Mouse (Mus musculus): ENCODE results near the gene Lonrf2. TPM values are rescaled to one million over a fixed set of nuclear protein-coding genes. Genes with fewer than 3 reads are reported as not detected.

Lonrf2 gene
- polyA plus RNA-seq, 1 experiment from 2014 or later = 14.5 TPM

DNA sequence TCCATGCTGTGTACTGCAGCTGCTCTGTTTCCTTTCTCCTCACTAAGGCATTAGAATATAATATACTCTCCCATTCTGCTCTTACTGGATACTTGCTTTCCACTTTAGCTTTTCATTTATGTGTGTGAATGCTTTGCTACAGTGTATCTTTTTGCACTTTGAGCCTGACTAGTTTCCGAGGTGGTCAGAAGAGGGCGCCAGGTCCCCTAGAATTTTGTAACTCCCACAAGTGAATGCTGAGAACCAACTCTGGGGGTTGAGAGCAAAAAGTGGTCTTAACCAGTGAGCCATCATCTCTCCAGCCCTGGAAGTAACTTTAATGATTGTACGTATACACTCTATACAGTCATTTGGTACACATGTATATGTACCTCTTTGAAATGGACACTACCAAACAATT, 1.6 kb downstream of the Lonrf2 start:
- H3K27me3 ChIP-seq = peaks cover 27% of the 10 kb centered on the region
- H3K4me3 ChIP-seq = peak overlapping the region; percentile 76
- WGBS = 31% methylated on average over 3 of the region's 3 CpGs
- peak overlapping the region; percentile 99 for H3K4me2 ChIP-seq
- H3K9me3 ChIP-seq = no peaks in the 10 kb centered on the region
- no peak overlapping the region for H3K27ac ChIP-seq (replicated peaks)
- peaks cover 18% of the 10 kb centered on the region for H3K4me1 ChIP-seq (replicated peaks)
- peak overlapping the region; percentile 93; the same call in 1 of the 2 replicates for H3K9ac ChIP-seq
- no peak for ATAC-seq (ENCODE audit: low read depth)
- H3K36me3 ChIP-seq = peaks cover 22% of the 10 kb centered on the region

DNA sequence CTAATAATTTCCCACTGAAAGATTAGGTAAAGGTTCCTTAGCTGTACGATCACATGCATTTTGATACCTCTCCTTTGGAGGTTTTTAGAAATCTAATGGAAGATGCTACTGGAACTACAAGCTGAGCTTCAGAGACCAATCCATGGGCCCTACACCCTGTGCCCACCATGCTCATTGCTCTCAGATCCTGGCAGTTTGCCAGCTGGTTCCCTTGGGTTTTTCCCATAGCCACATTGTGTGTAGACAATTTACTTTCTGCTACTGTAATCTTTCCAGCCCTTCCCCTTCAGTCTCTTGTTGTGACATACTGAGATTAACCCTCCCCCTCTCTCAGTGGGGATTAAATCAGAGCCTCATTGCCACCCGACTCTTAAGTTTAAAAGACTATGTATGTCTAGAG, 11.6 kb downstream of the Lonrf2 start:
- H3K9ac ChIP-seq = no peak overlapping the region
- WGBS = 76% methylated on average over 2 of the region's 2 CpGs
- no peak overlapping the region for H3K4me2 ChIP-seq

DNA sequence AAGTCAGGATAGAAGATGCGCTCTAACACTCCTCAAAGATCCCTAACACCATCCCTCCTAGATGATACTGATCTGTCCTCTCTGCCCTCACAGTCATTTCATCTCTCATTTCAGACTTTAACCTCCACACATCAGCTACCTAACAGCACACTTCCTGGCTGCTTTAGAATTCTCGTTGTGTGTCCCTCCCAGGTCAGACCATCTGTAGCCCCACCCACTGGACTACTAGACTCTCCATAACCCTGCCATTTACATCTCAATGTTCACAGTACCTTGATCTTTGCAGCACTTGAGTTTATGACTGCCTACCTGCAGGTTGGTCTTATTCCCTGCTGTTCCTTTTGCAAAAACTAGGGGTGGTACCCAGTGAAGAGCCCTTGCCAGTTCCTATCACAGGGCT, 12.7 kb downstream of the Lonrf2 start:
- H3K27ac ChIP-seq (replicated peaks) = no peak overlapping the region
- WGBS = 66% methylated on average over 2 of the region's 2 CpGs
- peaks cover 16% of the 10 kb centered on the region for H3K4me1 ChIP-seq (replicated peaks)
- H3K36me3 ChIP-seq = peaks cover 5% of the 10 kb centered on the region
- H3K9me3 ChIP-seq = no peaks in the 10 kb centered on the region
- H3K4me2 ChIP-seq = no peak overlapping the region
- H3K27me3 ChIP-seq = no peaks in the 10 kb centered on the region
- no peak overlapping the region for H3K9ac ChIP-seq
- ATAC-seq (ENCODE audit: low read depth) = no peak
- H3K4me3 ChIP-seq = no peak overlapping the region

More for the DNA sequence above, 11.6 kb downstream of the Lonrf2 start:
- Histone ChIP-seq H3K27ac (replicated peaks) (no peak overlapping the region), H3K9me3 (no peaks in the 10 kb centered on the region), H3K4me1 (replicated peaks) (peaks cover 16% of the 10 kb centered on the region), H3K36me3 (peaks cover 3% of the 10 kb centered on the region; the same call in 1 of the 2 replicates), H3K4me3 (no peak overlapping the region), H3K27me3 (no peaks in the 10 kb centered on the region)
- no peak for ATAC-seq (ENCODE audit: low read depth)

DNA sequence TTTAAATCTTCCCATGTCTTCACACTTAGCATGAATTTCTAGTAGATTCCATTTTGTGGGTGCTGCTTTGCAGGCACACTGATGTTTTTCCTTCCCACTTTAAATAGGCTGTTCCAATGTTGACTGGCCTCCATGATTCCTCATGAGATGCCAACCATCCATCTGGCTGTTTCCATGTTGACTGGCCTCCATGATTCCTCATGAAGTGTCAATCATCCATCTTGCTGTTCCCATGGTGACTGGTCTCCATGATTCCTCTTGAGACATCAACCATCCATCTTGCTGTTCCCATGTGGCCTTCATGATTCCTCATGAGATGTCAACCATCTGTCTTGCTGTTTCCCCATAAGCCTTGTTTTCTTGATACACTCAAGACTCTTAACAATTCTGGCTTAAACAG, 16.8 kb downstream of the Lonrf2 start:
- H3K27ac ChIP-seq (replicated peaks) = no peak overlapping the region
- H3K27me3 ChIP-seq = no peaks in the 10 kb centered on the region
- peaks cover 24% of the 10 kb centered on the region for H3K36me3 ChIP-seq
- H3K4me3 ChIP-seq = no peak overlapping the region
- H3K9ac ChIP-seq = no peak overlapping the region
- H3K4me2 ChIP-seq = no peak overlapping the region
- no peaks in the 10 kb centered on the region for H3K9me3 ChIP-seq
- ATAC-seq (ENCODE audit: low read depth) = no peak
- peaks cover 33% of the 10 kb centered on the region for H3K4me1 ChIP-seq (replicated peaks)

DNA sequence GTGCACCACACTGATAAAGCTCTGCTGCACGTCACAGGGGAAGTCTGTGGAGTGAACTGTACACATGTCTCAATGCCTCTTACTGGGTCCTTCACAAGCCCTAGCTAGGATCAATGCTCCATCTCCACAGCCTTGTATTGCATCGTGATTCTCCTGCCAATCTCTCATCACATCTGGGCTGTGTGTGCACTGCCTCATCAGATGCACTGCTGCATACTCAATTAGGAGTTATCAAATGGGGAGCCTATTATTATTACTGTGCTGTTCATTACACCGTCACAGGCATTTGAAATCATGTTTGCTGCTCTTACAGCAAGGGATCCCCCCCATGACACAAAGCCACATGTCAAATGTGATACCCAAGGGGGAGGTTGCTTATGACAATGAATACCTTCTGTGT, 18.8 kb downstream of the Lonrf2 start:
- no peak; the same call in 1 of the 2 replicates for ATAC-seq (ENCODE audit: low read depth)
- H3K27ac ChIP-seq (replicated peaks) = peak overlapping the region; percentile 78
- no peak overlapping the region for H3K4me3 ChIP-seq
- H3K27me3 ChIP-seq = no peaks in the 10 kb centered on the region
- H3K4me2 ChIP-seq = no peak overlapping the region
- 59% methylated on average over 3 of the region's 3 CpGs for WGBS
- H3K9me3 ChIP-seq = no peaks in the 10 kb centered on the region
- H3K9ac ChIP-seq = no peak overlapping the region
- H3K4me1 ChIP-seq (replicated peaks) = peaks cover 33% of the 10 kb centered on the region
- peaks cover 34% of the 10 kb centered on the region for H3K36me3 ChIP-seq

DNA sequence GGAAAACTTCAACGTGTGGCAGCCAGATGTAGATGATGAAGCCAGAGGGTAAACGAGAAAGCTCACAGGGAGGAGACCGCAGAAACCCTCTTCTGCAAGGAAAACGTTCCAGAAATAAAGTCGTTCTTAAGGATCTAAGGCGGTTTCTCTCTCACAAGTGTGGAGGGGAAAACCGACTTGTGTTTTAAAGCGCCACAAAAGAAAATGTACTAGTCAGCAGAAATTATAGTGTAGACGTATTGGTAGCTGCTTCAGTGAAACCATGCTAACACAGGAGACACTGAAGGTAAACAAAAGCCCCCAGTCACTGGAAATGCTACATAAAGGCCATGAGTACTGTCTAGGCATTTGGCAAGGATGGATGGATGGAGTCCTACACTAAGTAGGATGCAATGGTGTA, 19.2 kb downstream of the Lonrf2 start:
- peak overlapping the region; percentile 78 for H3K27ac ChIP-seq (replicated peaks)

DNA sequence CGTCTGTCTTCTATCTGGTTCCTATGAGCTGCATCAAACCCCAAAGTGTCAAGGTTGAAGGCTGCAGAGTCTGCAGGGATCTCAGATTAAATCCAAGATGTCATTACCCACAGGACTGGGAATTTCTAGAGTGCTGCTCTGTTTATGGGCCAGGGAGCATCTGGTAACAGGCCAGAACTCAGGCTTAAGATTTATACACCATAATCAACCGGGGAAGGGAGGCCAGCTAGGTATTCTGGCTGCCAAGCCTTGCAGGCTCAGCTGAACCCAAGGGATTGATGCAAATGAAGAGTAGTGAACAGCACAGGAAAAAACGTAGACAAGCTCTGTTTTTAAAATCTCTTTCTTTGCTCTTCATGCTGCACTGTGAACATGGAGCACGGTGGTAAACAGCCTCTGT, 20.2 kb downstream of the Lonrf2 start:
- H3K36me3 ChIP-seq = peaks cover 47% of the 10 kb centered on the region
- peak; percentile 50 for ATAC-seq (ENCODE audit: low read depth)
- 46% methylated on average over 4 of the region's 4 CpGs for WGBS
- no peak overlapping the region for H3K4me3 ChIP-seq
- H3K27me3 ChIP-seq = no peaks in the 10 kb centered on the region
- peak overlapping the region; percentile 78 for H3K27ac ChIP-seq (replicated peaks)
- H3K4me1 ChIP-seq (replicated peaks) = peaks cover 24% of the 10 kb centered on the region
- H3K9ac ChIP-seq = no peak overlapping the region; the same call in 1 of the 2 replicates
- no peaks in the 10 kb centered on the region for H3K9me3 ChIP-seq
- H3K4me2 ChIP-seq = no peak overlapping the region

More for the DNA sequence above, 19.2 kb downstream of the Lonrf2 start:
- no peaks in the 10 kb centered on the region for H3K27me3 ChIP-seq
- no peak overlapping the region for H3K4me3 ChIP-seq
- no peak for ATAC-seq (ENCODE audit: low read depth)
- H3K9me3 ChIP-seq = no peaks in the 10 kb centered on the region
- H3K36me3 ChIP-seq = peaks cover 37% of the 10 kb centered on the region
- H3K4me2 ChIP-seq = no peak overlapping the region
- H3K9ac ChIP-seq = no peak overlapping the region
- H3K4me1 ChIP-seq (replicated peaks) = peaks cover 32% of the 10 kb centered on the region
- WGBS = 78% methylated on average over 9 of the region's 9 CpGs

DNA sequence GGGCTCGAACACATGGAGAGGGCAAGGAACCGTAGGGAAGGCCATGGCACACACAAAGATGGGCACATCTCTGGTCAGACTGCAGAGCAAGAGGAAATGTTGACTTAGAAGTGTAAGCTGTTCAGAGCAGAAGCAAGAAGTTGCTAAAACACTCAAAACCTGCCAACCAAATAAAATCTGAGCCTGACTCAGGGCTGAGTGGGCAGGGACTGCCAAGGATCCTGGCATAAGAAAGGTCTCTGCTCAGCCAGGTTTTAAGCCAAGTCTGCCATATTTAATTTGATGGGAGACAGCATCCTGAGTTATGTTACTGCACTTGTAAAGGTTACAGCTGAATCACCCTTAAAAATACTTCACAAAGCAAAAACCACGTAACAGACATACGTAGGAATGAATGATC, 29.4 kb downstream of the Lonrf2 start:
- Histone ChIP-seq H3K4me1 (replicated peaks) (no peaks in the 10 kb centered on the region), H3K4me3 (no peak overlapping the region), H3K9ac (no peak overlapping the region), H3K27ac (replicated peaks) (no peak overlapping the region), H3K4me2 (no peak overlapping the region), H3K27me3 (no peaks in the 10 kb centered on the region), H3K36me3 (peaks cover 79% of the 10 kb centered on the region), H3K9me3 (no peaks in the 10 kb centered on the region)
- whole genome bisulfite sequencing = 94% methylated on average over 4 of the region's 4 CpGs
- ATAC-seq (ENCODE audit: low read depth) = no peak

DNA sequence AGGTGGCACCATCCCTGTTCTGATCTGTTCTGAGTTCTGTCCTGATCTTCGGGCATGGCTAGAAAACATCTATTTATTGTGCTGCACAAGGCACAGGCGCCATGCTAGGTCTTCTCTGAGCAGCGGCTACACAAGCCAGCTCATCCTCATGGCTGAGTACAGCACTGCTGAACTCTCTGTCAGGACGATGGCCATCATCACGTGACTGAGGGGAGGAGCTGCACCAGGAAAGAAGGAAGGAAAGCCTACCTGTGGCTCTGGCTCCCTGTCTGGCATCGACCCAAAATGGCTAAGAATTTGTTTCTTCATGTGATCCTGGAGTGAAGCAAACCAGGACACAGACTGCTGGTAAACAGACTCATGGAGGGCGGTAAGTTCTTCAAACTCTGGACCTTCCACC, 36.1 kb downstream of the Lonrf2 start:
- Histone ChIP-seq H3K4me2 (no peak overlapping the region), H3K9me3 (no peaks in the 10 kb centered on the region), H3K4me1 (replicated peaks) (no peaks in the 10 kb centered on the region), H3K9ac (no peak overlapping the region), H3K27ac (replicated peaks) (no peak overlapping the region), H3K36me3 (peaks cover 78% of the 10 kb centered on the region), H3K4me3 (no peak overlapping the region), H3K27me3 (no peaks in the 10 kb centered on the region)
- WGBS = 82% methylated on average over 7 of the region's 7 CpGs
- no peak for ATAC-seq (ENCODE audit: low read depth)

DNA sequence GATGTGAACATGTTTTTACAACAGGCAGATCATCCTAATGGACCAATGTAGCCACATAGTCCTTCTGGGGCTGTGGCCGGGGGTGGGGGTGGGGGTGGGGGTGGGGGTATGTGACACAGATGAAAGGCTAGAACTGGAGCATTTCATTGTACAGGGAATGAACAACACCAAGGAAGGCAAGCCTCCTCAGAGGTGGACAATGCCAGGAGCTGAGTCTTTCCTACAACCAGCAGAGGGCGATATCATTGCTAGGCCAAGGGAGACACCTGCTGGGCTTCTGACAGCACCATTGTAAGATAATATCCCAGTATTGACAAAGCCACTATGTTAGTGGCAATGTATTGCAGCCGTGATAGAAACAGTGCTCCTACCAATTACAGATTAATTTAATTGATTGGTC, 37.2 kb downstream of the Lonrf2 start:
- Histone ChIP-seq H3K9me3 (no peaks in the 10 kb centered on the region), H3K36me3 (peaks cover 74% of the 10 kb centered on the region), H3K4me2 (no peak overlapping the region), H3K27me3 (no peaks in the 10 kb centered on the region), H3K9ac (no peak overlapping the region), H3K27ac (replicated peaks) (no peak overlapping the region), H3K4me1 (replicated peaks) (no peaks in the 10 kb centered on the region), H3K4me3 (no peak overlapping the region)
- ATAC-seq (ENCODE audit: low read depth) = no peak
- 40% methylated on average over 3 of the region's 3 CpGs for WGBS

DNA sequence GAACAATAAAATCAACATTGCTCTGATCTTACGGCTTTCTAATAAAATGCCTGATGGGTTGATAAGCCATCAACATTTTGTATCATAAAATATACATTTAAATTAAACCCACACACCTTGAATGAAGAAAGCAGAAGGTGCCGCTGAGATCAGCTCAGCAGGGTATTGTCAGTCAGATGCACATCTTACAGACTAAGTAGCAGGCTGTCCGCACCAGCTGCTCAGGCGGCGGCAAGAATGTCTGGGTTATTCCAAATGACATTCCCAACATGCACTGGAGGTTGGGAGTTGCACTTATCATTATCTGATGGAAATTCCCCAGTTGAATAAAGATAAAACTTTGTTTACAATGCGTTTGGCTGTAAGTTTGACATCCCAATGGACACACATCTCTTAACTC, 39.6 kb downstream of the Lonrf2 start:
- 21% methylated on average over 6 of the region's 6 CpGs for WGBS
- H3K9ac ChIP-seq = no peak overlapping the region
- no peak overlapping the region for H3K4me3 ChIP-seq
- no peak for ATAC-seq (ENCODE audit: low read depth)
- H3K36me3 ChIP-seq = peaks cover 67% of the 10 kb centered on the region
- H3K4me1 ChIP-seq (replicated peaks) = no peaks in the 10 kb centered on the region
- H3K4me2 ChIP-seq = no peak overlapping the region
- H3K27ac ChIP-seq (replicated peaks) = no peak overlapping the region
- no peaks in the 10 kb centered on the region for H3K9me3 ChIP-seq
- H3K27me3 ChIP-seq = no peaks in the 10 kb centered on the region

DNA sequence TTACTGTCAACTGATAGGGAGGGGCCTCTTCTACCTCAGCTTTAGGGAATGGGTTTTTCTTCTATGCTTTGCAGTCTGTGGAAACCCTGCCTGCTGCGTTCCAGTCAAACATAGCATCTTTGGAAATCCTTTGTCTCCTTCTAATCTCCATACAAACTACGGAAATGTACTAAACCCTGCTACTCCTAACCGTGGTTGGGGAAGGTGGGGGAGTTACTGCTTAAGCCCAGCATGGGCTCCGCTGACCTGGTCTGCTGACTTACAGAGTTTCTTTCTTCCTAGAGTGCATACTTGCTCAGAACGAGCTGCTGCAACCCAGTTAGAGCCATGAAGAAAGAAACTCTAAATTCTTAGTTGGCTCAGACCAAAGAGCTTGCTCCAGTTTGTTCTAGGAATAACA, 41.0 kb downstream of the Lonrf2 start:
- Histone ChIP-seq H3K4me2 (no peak overlapping the region), H3K36me3 (peaks cover 68% of the 10 kb centered on the region), H3K4me3 (no peak overlapping the region), H3K27me3 (no peaks in the 10 kb centered on the region), H3K9ac (no peak overlapping the region), H3K4me1 (replicated peaks) (peaks cover 3% of the 10 kb centered on the region), H3K9me3 (no peaks in the 10 kb centered on the region), H3K27ac (replicated peaks) (no peak overlapping the region)
- ATAC-seq (ENCODE audit: low read depth) = no peak
- 58% methylated on average over 5 of the region's 5 CpGs for WGBS

DNA sequence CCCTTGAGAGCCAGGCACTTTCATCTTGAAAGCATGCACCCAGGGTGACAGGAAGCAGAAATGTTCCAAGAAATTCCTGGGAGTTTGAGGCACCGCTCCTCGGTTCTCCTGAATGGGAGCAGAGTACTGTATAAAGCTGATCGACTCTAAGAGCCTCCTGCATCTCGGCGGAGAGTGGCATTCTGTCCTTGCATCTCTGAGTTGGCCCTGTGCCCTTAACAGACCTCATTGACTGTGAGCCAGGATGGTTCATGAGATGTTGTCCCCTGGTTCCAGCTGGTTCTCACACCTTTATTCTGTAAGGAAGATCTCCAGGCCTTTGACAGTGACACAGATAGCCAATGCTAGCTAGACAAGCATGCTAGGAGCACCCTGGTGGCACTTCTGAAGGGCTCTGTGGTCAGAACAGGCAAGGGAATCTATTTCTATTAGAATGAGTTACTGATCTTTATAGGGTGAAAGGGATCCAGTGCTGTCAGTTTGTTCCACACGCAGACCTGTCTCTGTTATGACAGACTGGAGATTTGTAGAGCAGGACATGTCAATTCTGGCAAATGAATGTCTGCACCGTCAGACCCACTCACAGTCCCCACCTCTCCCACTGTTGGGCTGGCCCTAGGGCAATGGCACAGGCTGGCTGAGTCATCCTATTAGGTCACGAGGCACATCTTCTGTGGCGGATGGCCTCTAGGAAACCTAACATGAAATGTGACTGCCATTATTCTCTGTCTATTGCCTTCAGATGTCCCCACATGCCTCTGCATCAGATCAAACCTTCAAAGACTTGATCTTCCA, 45.3 kb downstream of the Lonrf2 start:
- no peak overlapping the region for H3K27ac ChIP-seq (replicated peaks)
- H3K36me3 ChIP-seq = peaks cover 40% of the 10 kb centered on the region
- H3K9me3 ChIP-seq = no peaks in the 10 kb centered on the region
- peaks cover 21% of the 10 kb centered on the region for H3K4me1 ChIP-seq (replicated peaks)
- no peak overlapping the region for H3K4me3 ChIP-seq
- 79% methylated on average over 9 of the region's 9 CpGs for WGBS
- H3K4me2 ChIP-seq = no peak overlapping the region
- no peak for ATAC-seq (ENCODE audit: low read depth)
- H3K9ac ChIP-seq = no peak overlapping the region
- no peaks in the 10 kb centered on the region for H3K27me3 ChIP-seq

Data from neural tube, embryonic 13.5 days (tissue).